Mouse (Mus musculus) gastrocnemius, postnatal 36 days (tissue): ENCODE data around the gene Pdk4. TPM values are rescaled to one million over a fixed set of nuclear protein-coding genes. Genes with fewer than 3 reads are reported as not detected.

Experiments used
- DNase-seq, 2 experiments: peaks; one replicate each; pipeline ENCODE4 v3.0.0; 2022
- intact Hi-C: fragments of 180-260 bp; cut with DNase I; formaldehyde crosslinking; loops from one replicate; pipeline ENCODE4 v1.15.1; 2025
- long read RNA-seq, 2 experiments: library from polyadenylated mRNA; stranded (forward); transcript quantifications; one replicate each; pipeline ENCODE4 v2.0.0; 2021
- total RNA-seq, 2 experiments: library from RNA; stranded (reverse); gene quantifications; 2 replicates each; pipeline ENCODE4 v1.2.3; 2021

The Pdk4 gene
- total RNA-seq = 1,000 to 10,000 TPM; 1,456 to 1,693 TPM
- long read RNA-seq, experiment 1, transcript Pdk4-201 (11 exons, 3,484 nt) = major isoform, 375 of 886 reads
- long read RNA-seq, experiment 1, partial matches to known transcripts = 26 of 886 reads
- long read RNA-seq, experiment 1, other reads (novel, unspliced or antisense) = 484 of 886 reads
- long read RNA-seq, experiment 2, transcript Pdk4-202 (2 exons, 412 nt) = minor isoform, 6 of 1,080 reads
- long read RNA-seq, experiment 2, transcript Pdk4-201 (11 exons, 3,484 nt) = major isoform, 484 of 1,080 reads
- long read RNA-seq, experiment 2, partial matches to known transcripts = 23 of 1,080 reads
- long read RNA-seq, experiment 2, other reads (novel, unspliced or antisense) = 567 of 1,080 reads

DNA sequence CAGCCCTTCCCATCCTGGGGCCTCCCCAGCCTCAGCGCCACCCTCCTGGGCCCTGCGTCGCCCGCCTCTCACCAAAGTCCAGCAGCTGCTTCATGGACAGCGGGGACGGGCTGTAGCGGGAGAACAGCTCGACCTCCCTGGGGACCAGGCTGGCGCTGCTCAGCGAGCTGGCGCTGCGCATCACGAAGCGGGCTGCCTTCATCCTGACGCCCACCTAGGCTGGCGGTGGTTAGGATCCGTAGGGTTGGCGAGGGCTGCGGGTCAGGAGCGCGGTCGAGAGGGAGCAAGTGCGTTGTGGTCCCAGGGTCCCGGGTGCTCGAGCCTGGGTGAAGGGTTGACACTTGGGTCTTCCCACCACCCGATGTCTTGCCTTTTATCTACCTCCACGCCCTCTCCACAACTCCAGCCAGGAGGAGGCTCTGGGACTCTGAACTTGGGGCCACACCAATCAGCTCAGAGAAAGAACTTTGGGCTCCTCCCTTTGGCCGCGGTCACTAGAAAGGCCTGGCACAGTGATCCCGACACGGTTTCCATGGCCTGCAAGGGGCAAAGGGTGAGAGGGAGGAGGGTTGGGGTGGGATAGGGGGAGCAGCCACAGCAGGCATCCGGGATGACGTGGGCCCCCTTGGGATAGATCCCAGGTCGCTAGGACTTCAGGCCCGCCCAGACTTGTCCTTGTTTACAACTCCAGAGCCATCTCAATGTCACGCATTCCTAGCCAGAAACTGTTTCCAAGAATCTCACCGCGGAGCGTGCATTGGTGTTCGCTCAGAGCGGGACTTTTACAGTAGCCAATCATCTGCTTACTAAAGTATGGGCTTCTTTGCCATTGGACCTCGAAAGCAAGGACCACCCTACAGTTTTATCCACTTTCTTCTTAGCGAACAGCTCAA, at the start of gene Pdk4:
TSS of gene Pdk4 (minus strand) at position 349 of the 893 bp plus-strand sequence.
- intact Hi-C loops = loop anchor here (5.0 kb wide), 1 partner anchor 84 kb away; no protein-coding TSS in a partner anchor
- DNase-seq = peak; percentile 84 to 91

DNA sequence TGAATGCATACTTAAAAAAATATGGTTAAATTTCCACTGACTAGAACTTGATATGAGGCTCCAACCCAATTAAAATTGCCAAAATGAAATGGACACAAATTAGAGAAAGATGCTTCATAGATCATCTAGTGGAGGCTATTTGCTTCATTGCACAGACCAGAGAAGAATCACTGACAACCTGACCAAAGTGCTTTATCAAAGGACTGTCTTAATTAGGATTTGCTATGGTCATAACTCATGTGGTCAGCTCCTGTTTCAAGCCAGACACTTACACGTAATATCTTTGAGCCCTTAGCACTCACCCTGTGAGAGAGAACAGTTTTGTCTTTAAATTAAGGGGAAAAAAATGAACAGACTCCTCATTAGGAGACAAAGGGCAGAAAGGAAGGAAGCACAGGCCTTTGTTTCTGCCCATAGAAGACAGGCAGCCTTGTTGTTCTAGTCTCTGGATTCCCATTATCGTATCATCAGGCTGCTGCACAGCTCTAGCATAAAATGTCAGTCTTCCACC, 41.8 kb upstream of the Pdk4 start:
- no peak for DNase-seq
- intact Hi-C loops = no loop called here

- intact Hi-C loops = no loop called here
- no peak for DNase-seq
Observed at GRCm38 (mm10) chr6:5535754-5536153, 39.6 kb upstream of the Pdk4 start.

GRCm38 (mm10) chr6:5517091-5517490, 21.0 kb upstream of the Pdk4 start:
- no peak for DNase-seq
- intact Hi-C loops = no loop called here

- DNase-seq = peak in 1 of 2 experiments; percentile 23
- intact Hi-C loops = loop anchor here (5.0 kb wide), 1 partner anchor 802 kb away; no protein-coding TSS in a partner anchor
Observed at GRCm38 (mm10) chr6:5509757-5510156, 13.6 kb upstream of the Pdk4 start.

DNA sequence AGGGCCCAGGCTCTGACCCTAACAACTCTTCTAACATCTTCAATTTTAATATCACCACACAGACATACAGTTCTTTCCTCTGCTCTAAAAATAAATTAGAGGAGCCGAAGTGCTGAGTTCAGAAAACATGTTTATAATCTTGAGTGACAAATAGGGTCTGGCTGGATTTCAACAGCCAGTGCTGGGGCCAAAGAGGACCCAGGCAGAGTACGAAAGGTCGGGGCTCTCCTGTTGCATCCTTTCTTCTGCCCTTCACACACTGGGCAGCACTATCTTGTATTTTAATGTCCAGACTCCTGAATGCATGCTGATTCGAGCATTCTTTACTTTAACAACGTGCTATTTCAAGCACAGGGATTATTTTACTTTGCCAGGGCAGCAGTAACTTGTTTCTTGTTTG, 13.2 kb upstream of the Pdk4 start:
- intact Hi-C loops = no loop called here
- DNase-seq = peak in 1 of 2 experiments; percentile 55

GRCm38 (mm10) chr6:5507821-5508220, 11.7 kb upstream of the Pdk4 start:
- no peak for DNase-seq
- intact Hi-C loops = no loop called here

GRCm38 (mm10) chr6:5506271-5506670, 10.2 kb upstream of the Pdk4 start:
- intact Hi-C loops = no loop called here
- DNase-seq = no peak

GRCm38 (mm10) chr6:5502810-5503209, 6.7 kb upstream of the Pdk4 start:
- intact Hi-C loops = no loop called here

DNA sequence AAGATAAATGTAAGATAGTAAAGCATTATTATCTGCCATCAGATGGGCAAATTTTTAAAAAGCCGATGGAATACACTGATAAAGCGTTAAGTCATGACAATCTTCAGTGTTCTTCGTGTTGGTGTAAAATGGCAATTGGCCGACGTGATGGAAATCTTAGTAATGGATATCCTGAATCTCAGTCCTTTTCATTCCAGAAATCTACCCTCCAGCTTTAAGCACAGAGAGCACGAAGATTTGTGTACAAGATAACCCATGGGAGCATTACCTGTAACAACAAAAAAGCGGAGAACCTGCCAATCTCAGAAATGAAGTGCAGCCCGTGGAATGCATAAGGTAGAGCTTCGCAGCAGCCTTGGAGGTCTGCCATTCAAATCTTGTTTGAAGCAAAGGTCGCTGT, 5.4 kb upstream of the Pdk4 start:
- intact Hi-C loops = no loop called here
- no peak for DNase-seq

More at GRCm38 (mm10) chr6:5502810-5503209, 6.7 kb upstream of the Pdk4 start:
- no peak for DNase-seq

GRCm38 (mm10) chr6:5498740-5499139, 2.6 kb upstream of the Pdk4 start:
- intact Hi-C loops = loop anchor here (5.0 kb wide), 1 partner anchor 86 kb away; no protein-coding TSS in a partner anchor
- DNase-seq = no peak

DNA sequence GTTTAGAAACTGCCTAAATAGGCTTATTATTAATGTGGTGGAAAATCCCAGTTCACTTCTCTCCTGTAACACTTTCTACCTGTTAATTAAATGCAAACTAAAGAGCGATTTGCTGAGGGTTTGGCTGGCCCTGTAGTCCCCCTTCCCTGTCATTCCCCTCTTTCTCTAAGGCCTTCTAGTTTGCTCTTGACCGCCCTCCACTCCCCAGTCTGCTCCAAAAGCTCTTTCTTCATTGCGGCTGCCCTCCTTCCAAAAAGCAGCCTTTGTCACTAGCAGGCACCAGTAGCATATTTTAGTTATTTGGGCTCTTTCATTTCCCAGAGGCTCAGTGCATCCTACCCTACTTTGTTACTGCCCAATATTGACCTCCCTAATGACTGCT, 736 bp upstream of the Pdk4 start:
- intact Hi-C loops = loop anchor here (5.0 kb wide), 1 partner anchor 85 kb away; no protein-coding TSS in a partner anchor
- DNase-seq = no peak

DNA sequence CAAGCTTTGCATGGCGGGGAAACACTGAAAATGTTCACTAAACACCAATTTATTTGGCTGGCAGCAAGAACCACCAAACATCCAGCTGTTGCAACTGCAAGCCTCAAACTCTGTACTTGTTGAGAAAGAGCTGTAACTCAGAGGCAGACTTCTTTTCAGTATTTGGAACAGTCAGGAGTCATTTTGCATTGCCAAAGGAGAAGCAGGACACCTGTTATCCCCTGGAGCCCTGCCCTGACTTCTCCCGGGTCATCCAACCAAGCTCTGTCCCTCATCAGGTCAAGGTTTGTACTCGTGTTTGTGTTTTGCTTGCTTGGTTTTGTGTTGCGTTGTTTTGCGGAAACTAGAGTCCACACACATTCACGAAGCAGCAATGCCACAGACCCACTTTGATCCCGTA, 11.1 kb downstream of the Pdk4 start:
- DNase-seq = peak in 1 of 2 experiments; percentile 32
- intact Hi-C loops = no loop called here

DNA sequence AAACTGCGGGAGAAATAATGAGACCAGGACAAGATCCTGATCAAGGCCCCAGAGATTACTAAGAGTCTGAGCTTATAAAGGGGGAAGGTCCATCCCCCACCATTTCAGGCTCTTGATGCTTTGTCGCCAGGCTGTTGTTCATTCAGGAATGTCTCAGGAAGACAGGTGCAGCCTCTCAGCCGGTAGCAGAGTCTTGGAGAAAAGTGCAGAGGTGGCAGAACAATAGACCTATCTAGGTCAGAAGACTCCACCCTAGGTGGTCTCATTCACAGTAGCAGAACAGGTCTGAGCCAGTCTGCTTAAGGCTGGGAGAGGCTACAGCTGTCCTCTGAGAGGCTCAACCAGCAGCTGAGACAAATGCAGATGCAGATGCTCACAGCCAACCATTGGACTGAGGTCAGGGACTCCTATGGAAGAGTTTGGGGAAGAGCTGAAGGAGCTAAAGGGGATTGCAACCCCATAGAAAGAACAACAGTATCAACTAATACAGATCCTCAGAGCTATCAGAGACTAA, 13.8 kb downstream of the Pdk4 start:
- DNase-seq = no peak
- intact Hi-C loops = no loop called here

DNA sequence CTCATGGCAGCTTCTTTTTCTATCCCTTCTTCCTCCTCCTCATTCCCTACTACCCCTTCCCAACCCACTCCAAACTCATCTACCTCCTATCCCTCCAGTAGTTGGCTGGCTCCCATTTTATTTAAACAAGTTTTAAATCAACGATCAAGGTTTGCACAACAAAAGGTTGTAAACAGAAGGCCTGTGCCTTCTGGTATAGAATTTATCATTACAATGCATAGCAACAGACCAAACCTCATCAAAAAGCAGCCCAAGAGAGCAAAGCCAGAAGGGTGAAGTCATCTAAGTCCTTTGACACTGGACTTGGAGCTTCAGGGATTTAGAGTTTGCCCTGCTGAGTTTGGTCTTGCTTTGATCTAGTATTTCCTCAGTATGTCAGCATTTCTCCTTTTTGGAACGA, 15.0 kb downstream of the Pdk4 start:
- intact Hi-C loops = no loop called here
- no peak for DNase-seq

GRCm38 (mm10) chr6:5474021-5474420, 22.1 kb downstream of the Pdk4 start:
- intact Hi-C loops = no loop called here
- DNase-seq = no peak

DNA sequence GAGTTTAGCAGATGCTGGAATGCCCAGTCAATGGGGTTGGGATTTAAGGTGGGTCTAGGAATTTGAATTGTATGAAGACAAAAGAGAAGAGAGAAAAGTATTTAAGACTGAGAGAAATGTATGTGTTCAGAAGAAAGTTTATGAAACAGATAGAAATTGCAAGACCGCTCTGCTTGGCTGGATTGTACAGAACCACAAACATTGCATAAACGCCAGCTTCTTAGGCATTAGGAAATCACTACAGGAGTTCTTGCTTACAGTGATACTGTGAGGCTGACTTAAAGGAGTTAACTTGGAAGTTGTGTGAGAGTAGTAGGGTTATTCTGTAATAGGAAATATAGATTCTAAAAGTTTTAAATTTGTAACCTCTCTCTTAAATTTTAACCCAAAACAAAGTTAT, 23.4 kb downstream of the Pdk4 start:
- intact Hi-C loops = no loop called here
- no peak for DNase-seq

DNA sequence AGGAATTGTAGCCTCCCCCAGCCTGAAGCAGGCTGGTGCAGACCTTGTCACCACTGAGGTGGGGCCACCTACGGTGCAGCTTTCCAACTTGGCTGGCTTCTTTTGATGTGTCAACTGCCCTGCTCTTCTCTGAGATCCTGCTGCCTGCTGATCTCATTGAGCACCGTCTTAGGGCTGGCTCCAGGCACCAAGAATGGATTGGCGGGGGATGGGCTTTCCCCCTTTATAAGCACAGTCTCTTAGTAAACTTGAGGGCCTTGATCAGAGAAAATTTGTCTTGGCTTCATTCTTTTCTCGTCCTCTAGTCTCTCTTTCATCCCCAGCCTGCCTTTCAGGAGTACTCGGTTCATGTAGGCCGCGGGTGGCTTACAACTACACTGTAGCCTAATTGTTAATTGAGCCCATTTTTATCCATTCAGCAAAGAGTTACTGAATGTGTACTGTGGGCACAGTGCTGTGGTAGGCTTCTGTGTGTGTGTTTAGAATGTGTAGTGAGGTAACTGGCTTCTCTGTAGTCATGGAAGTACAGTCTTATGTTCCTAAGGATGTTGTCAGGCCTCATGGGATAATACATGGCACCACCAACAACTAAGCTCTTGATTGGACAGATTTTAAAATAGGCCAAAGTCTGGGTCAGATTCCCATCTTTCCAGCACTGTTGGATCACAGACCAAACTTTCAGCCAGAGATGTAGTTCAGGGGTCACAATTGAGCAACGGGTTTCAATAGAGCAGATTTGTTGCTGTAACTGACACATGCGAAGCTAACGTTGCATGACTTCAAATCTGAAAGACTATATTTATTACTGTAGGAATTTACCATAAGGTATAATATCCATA, 25.4 kb downstream of the Pdk4 start:
- DNase-seq = no peak
- intact Hi-C loops = no loop called here

DNA sequence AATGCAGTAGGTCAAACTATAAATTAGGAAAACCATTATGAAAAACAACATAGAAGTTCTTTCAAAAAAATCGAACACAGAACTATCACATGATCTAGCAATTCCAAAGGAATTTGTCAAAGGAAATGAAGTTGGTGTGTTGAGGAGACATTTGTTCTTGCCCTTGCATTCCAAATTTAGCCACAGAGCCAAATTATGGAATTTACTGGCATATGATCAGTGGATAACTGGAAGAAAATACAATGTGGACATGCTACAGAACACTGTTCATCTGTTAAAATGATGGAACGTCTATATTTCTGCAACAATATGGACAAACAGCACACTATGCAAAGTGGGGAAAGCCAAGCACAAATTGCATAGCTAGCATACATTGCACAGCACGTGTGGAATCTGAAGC, 40.3 kb downstream of the Pdk4 start:
- intact Hi-C loops = no loop called here
- no peak for DNase-seq

- intact Hi-C loops = no loop called here
- DNase-seq = no peak
Observed at GRCm38 (mm10) chr6:5449878-5450277, 46.2 kb downstream of the Pdk4 start.
